Mouse (Mus musculus): ENCODE measurements at regions not wholly inside any gene's neighbourhood (a gene's known extent, or its start where the extent isn't known, plus 50 kb on each side); places are given as distances from the start of the nearest gene placed in this dataset.

- DNase-seq (ENCODE audit: low spot score in 2 of 2): peak in 1 of 2 experiments; percentile 71
Measured at GRCm38 (mm10) chr14:111149653-111150052, 394.7 kb upstream of the Slitrk6 start.

- no peak for DNase-seq (ENCODE audit: low spot score in 2 of 2)
Measured at GRCm38 (mm10) chr14:111116600-111116999, 361.7 kb upstream of the Slitrk6 start.

- no peak for DNase-seq (ENCODE audit: low spot score in 2 of 2)
Measured at GRCm38 (mm10) chr14:111103579-111103978, 348.6 kb upstream of the Slitrk6 start.

GRCm38 (mm10) chr14:111100257-111100656 is 345.3 kb upstream of the Slitrk6 start:
- DNase-seq (ENCODE audit: low spot score in 2 of 2): no peak

- no peak for DNase-seq (ENCODE audit: low spot score in 2 of 2)
Measured at GRCm38 (mm10) chr14:111096229-111096628, 341.3 kb upstream of the Slitrk6 start.

- DNase-seq (ENCODE audit: low spot score in 2 of 2): no peak
Measured at GRCm38 (mm10) chr14:111074517-111074916, 319.6 kb upstream of the Slitrk6 start.

- DNase-seq (ENCODE audit: low spot score in 2 of 2): peak in 1 of 2 experiments; percentile 16
Measured at GRCm38 (mm10) chr14:111073529-111073928, 318.6 kb upstream of the Slitrk6 start.

All from layer of hippocampus, postnatal 14 days (tissue).